Mouse (Mus musculus) layer of hippocampus, postnatal 14 days (tissue): Measurements from ENCODE around the gene 1700030K09Rik. TPM values are rescaled to one million over a fixed set of nuclear protein-coding genes. Genes with fewer than 3 reads are reported as not detected.

Source experiments
- DNase-seq, 2 experiments: peaks; one replicate each; pipeline ENCODE4 v3.0.0; 2021 to 2022; ENCODE audit warnings: low spot score in 2 of 2, mixed read lengths in 1 of 2
- total RNA-seq, 2 experiments: library from RNA; stranded (reverse); gene quantifications; 2 replicates each; pipeline ENCODE4 v1.2.3; 2021

1700030K09Rik gene
- total RNA-seq, 2 experiments from 2014 or later: 10.7 to 13.2 TPM

DNA sequence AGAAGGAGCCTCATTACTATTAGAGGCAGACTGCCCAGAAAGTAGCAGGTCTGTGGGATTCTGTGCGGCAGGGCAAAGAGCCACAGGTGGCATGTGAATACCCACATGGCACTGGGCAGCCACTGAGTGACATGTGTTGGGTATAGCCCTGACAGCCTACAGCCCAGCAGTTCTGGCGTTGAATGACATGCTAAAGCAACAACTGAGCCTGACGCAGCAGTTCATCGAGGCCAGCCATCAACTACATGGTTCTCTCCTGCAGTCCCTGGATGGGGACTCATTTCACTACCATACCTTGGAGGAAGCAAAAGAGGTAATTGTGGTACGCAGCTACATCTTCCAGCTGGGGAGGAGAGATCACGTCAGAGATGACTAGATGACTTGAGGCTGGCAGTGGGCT is 14.8 kb downstream of the 1700030K09Rik start:
- DNase-seq: no peak

DNA sequence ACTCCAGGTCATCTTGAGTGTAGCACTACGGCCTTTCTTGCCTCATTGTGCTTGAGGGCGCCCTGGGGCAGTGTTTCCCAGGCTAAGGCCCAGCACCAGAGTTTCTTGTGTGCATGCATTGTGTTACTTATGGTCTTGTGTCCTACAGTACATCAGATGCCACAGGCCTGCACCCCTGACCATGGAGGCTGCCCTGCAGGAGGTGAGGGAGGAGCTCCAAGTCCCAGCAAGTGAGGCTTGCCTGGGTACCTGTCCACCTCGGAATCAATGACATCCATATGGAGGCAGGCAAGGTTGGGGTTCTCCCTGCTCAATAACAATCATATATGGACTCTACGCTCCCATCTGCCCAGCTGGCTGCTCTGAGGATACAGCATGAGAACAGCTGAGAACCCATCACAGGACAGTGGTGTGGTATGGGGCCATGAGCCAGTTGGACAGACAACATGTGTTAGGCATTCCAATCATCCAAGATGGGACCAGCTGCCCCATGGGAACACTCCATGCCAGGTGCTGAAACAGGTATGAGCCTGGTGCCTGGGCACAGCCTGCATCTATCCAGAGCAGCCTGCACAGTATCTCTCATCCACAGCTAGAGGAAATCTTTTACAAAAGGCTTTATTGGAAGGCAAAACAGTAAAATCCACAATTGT is 16.3 kb downstream of the 1700030K09Rik start:
- DNase-seq: no peak

DNA sequence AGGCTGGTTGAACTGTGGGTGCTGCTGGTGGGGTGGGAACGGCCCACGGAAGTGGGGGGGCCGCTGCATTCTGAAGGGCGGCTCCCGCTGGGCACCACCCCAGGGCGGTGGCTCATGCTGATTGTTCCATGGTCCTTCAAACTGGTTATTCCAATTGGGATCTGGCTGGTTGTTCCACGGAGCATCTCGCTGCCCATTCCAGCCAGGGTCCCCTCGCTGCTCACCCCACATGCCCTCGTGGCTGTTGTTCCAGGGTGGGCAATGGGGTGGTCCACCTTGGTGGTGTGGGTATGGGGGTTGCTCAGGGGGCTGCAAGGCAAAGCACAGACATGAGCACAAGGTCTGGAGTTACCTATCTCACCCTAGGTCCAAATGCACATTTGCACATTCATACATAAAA is 20.5 kb downstream of the 1700030K09Rik start:
- no peak for DNase-seq

DNA sequence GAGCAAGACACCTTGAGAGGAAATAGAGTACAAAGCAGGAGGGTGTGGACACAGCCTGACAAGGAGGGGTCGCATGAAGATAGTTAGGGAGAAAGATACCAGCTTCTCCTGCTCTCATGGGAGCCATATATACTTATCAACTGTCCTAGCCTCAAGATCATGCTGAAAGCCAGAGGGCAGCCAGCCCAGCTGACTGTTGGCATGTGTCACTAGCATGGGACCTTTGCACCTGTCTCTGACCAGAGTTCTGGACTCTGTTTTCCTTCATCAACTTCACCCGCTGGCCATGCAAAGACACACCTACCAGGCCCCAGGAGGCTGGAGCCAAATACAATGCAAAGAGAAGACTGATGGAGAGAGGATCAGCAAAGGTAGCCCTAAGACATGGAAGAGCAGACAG is 25.6 kb downstream of the 1700030K09Rik start:
- DNase-seq: no peak

DNA sequence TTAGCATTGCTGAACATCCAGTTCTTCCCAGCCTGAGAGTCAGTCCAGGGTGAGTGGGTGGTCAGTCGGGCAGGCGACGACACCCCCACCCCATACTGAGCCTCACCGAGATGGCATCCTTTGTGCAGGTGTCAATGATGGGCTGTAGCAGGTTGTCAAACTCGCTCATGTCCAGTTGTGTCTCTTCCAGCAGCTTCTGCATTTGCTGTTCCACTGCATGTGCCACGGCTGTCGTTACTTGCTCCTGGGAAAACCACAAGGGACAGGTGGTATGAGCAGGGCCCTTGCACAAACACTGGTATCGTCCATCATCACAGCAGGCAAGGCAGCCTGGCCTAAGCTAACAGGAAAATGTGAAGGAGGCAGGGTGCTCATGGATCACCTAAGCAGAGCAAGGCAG is 26.3 kb downstream of the 1700030K09Rik start:
- no peak for DNase-seq

DNA sequence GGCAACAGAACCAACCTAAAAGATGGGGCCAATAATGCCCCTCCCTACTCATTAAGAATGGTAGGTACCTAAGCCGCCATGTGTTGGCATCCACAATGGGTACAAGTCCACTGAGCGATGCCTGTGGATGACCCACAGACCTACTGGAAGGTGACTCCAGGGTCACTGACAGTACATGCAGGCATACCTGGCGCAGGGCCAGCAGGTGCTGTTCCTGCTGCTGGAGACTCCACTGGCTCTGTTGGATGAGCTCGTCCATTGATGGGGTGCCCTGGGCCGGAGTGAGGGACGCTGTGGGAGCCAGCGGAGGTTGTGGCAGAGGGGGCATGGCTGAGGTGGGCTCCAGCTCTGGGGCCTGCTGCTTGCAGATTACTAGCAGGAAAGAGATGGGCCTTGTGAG is 27.0 kb downstream of the 1700030K09Rik start:
- DNase-seq: no peak

DNA sequence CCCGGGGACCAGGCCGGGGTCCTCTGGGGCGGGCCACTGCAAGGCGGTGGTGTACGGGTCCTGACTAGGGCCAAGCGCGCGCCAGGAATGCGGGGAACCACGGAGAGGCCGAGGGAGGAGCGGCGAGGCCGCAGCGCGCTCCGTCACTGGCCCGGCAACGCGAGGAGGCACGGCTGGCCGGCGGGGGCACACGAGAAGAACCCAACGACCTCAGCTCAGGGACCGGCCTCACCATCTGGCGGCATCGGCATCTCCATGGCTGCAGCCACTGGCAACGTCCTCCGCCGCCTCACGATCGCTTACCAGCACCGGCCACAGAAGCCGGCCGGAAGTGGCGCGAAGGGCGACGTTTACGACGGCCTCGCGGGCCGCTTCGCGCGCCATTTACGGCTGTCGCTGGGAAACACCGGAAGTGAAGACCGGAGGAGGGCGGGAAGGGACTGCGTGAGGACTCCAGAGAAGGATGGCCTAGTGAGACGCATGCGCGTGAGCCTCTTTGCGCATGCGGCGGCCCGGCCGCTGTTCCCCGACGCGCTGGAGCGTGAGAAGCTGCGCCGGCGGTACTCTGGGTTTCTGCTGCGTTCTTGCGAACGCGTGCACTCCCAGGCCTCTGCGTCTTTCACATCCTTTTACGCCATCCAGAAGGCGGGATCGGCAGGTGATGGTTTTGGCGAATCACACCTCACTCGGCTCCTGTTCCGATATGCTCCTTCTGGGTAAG is 31.3 kb downstream of the 1700030K09Rik start, which contains the start of gene Cherp:
TSS of gene Cherp (minus strand) at position 401 of the 721 bp plus-strand sequence.
- DNase-seq: peak; percentile 96 to 98

DNA sequence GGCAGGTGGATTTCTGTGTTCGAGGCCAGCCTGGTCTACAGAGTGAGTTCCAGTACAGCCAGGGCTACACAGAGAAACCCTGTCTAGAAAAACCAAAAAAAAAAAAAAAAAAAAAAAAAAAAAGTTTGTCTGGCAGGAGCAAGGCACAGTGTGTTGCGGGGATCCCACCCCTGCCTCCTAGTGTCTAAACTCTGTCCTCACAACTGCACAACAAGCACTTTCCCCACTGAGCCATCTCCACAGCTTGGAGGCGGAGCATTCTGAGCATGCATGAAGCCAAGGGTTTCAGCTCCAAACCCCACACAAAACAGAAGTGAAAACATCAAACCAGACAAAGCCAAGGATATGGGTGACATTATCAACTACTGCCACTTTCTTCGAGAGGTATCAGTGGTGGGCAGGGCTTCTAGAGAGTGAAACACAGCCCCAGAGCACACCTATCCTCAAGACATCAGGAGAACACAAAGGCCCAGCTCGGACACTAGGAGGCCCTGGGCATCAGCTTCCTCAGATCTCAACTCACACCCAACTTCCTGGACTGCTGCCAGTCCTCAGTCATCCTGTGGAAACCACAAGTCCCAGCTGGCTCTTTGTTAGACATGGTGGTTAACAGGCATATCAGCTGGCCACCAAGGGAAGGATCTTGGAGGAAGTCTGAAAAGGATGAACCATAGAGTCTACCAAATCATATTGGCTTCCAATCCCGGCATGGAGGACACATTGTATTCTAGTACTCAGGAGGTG is 41.9 kb downstream of the 1700030K09Rik start:
- DNase-seq: no peak

DNA sequence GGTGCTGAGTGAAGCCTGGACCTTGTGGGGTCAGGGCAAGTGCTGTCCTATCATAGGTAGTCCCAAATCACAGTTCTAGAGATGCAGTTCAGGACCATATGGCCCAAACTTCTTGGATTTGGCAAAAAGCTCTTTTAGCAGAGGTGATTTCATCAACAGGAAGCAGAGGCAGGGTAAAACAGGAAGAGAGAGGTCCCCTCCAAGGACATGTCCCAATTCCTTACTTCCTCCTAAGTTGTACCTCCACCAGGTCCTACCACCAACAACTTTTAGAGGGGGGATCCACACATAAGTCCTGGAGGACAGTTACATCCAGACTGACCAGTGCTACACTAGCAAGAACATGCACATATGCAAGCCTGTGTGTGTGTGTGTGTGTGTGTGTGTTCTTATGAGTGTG is 43.3 kb downstream of the 1700030K09Rik start:
- no peak for DNase-seq

DNA sequence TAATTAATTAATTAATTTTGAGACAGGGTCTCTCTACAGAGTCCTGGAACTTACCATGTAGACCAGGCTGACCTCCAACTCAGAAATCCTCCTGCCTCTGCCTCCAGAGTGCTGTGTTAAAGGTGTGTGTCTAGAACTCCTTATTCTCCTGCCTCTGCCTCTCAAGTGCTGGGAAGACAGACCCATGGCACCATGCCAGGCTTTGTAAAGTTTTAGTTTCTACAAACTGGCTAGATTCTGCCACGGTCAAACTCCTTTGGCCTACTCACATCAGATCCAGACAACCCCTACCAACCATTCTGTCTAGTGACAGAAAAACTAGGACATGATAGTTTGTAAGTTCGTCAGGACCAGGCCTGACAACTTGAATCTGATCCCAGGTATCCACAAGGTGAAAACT is 47.3 kb downstream of the 1700030K09Rik start:
- no peak for DNase-seq

DNA sequence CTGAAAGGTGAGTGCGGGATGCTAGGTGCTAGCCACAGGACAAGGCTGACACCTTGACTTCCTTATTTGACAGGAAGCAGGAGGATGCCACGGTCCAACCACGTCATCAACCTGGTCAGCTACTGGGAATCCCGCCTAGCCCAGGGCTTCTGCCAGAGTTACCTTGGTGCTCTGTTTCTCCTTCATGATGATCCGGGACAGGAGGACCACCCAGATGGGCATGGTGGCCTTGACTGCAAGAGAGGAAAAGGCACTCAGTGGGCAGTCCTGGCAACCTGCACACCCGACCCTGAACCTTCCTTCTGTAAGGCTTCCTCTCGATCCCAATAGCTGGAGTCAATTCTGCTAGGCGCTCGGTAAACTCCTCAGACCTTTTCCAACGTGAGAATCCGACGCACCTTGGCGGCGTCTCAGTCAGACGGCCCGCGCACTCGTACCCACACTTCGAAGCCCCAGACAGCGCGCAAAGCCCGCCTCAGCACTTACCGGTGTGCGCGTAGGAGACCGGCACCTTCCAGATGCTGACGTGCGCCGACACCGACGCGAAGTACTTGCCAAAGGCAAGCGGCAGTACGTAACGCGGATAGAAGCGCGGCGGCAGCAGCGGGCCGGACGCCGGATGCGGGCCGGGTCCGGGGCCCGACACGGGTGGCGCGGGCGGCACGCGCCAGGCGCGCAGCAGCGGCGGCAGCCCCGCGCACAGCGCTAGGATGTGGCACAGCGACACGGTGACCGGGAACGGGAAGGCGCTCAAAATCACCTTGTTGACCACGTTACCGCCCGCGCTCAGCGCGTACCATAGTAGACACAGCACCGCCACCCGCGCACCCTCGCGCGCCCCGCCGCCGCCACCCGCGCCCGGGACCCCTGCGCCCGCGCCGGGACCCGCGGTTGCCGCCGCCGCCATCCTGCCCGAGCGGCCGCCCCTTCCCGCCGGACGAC is 48.3 kb downstream of the 1700030K09Rik start, which contains the start of gene Slc35e1:
TSS of gene Slc35e1 (minus strand) at position 935 of the 942 bp plus-strand sequence.
- no peak for DNase-seq

DNA sequence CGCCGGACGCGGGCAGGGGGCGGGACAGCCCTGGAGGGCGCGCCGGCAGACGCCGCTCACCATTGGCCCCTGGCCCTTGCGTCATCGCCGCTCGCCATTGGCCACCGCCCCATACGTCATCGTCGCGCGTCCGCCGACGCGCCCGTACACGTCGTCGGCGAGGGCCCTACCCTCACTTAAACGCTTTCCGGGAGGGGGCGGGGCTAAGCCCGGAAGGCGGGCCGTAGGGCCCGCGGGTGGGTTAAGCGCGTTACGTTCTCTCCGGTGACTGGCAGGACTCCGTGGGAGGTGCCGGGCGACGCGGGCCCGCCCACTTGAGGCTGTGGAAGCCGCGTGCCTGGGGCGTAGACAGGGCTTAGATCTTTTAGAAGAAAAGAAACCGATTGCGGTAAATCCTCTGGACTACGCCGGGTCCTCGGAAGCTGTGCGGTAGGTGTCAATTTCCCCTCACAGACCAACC is 49.0 kb downstream of the 1700030K09Rik start:
- peak; percentile 99 for DNase-seq

DNA sequence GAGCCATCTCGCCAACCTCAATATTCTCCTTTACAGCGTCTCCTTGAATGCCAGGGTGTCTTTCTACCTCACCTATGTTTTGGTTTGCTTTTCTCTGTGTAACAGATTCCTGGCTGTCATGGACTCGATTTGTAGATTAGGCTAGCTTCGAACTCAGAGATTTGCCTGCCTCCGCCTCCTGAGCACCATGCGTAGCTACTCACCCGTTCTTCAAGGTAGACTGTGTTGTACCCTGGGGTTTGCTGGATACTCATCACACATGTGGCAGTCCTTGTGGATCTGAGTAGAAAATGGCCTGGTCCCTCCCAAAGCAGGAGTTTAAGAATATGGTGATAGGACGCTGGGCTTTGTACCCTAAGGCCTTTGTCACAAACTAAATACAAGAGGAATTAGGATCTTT is 49.7 kb downstream of the 1700030K09Rik start:
- DNase-seq: no peak

DNA sequence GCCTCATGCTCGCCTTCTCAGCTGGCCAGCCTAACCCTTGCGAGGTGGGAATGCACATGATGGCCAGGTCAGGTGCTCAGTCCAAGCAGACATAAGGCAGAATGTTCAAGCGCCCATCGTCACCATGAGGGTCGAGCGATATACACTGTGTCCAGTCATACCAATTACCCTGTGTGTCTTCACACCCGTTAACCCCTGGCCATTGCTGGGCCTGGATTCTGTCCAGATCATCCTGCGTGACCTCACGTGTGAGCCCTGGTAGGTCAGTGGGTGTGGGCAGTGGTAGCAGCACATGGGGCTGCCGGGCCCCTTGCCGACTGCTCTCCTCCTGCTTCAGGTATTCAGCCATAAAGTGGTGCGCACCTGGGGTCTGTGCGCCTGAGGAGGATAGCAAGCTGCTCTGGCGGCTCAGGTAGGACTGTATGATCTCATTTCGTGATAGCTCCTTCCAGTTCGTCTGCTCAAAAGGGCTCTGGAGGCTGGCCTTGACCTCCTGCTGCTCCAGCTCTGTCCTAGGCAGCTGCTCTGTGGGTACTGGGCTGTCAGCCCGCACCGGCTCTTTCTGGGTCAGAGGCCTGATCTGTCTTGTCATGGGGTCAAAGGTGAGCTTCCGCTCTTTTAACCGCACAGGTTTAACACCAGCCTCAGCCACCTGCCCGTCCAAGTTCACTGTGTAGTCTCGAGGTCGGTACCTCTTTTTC is 51.9 kb downstream of the 1700030K09Rik start:
- no peak for DNase-seq

DNA sequence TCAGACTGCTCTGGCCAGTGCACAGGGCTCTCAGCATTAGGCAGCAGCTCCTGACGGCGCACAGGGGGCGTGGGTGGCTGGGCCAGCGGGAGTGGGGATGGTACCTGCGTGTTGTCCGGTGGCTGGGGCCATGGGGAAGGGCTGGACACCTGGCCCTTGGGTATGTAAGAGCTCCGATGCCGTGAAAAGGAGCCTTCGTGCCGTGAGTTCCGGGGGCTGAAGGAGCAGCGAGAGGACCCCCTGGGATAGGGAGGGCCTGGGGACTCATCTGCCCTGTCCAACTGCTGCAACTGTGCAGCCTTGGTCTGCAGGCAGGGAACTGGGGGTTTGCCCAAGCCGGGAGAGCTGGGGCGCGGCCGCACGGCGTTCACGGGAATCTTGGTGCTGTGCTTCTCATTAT is 52.5 kb downstream of the 1700030K09Rik start:
- DNase-seq: no peak

DNA sequence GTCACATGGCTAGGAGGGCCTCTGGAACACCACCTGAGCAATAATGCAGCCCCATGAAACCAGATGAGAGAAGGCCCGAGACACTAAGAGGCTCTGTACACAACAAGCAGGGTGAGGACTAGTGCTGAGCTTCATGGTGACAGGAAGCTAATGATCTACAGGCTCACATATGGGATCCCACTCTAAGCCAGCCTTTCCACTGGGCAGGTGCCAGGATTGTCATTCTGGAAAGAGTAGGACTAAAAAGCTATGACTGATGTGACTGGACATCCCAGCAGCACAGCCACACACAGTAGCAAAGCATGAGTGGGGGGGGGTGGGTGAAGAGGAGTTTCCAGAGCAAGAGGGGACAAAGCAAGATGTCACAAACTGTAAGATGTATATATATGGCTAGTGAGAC is 54.2 kb downstream of the 1700030K09Rik start:
- DNase-seq: no peak

DNA sequence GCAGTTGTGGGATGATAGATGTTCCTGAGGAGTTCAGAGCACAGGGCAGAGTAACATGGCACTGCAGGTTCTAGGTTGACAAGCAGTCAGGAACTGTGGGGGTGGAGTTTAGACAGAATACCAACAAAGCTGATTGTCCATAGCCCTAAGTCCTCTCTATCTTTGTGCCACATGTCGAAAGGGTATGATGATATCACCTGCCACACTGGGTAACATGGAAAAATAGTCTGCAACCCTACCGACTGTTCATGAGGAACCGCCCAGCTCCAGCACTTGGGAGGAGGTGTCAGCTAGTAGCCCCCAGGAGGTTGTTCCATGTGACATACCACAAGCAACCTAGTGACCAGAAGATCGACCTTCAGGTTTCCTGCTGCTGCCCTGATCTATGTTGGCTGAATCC is 54.8 kb downstream of the 1700030K09Rik start:
- DNase-seq: no peak

DNA sequence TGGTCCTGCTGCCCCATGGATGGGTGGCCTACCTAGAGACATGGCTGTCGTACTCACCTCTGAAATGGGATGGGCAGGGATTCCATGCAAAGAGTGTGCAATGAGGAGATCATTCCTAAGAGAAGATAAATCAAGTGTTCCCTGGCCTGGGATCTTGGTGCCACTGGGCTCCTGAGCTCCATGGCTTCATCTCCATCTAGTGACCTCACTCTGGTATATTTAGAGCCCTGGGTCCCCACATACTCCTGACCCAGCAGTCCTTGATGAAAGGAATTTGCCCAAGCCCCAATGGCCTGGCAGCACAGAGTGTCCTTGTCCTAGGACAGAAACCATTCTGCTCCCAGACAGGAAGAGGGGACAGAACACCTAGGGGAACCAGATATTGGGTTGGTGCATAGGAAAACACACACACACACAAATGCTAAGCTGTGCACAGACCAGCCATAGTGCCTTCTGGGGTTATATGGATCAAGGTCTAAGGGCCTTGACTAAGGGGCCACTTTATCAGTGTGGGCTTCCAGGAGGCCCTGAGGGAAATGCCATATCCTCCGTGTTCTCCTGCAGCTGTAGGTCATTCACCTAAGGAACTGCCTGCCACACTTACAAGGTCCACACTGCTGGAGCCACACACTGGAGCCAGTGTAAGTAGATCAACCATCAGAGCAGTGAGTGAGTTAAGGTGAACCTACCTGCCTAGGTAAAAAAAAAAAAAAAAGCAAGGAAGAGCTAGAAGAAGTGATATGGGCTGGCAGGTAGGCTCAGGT is 56.0 kb downstream of the 1700030K09Rik start:
- no peak for DNase-seq

DNA sequence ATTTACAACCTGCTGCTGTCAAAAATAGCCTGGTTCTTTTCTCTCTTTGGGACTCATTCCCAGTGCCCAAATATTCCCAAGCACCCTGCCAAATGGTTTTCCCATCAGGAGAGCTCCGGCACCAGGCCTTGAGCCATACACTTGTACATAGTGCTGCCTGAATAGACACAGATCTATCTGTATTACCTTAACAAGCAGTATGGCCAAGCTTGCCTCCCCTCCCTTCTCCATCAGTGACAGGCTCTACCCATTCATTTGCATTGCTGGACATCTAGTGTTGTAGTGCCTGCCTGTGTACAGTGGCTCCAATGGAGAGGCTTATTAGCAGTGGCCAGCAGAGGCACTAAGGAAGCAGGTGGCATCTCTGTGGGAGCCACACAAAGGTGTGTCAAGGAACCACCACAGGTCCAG is 56.8 kb downstream of the 1700030K09Rik start:
- DNase-seq: no peak
